Mouse (Mus musculus) heart, adult 10 weeks (tissue): Measurements from ENCODE around the gene Kcnc1. TPM values are rescaled to one million over a fixed set of nuclear protein-coding genes. Genes with fewer than 3 reads are reported as not detected.

ENCODE experiments used
- polyA plus RNA-seq: library from polyadenylated mRNA; stranded (reverse); fragments of 350-450 nt; fragmentation: Illumina TruSeq; extraction: RNeasy Lipid Tissue Mini Kit (QIAGEN cat#74804); gene quantifications from one replicate; pipeline ENCODE4 v1.2.3, GENCODE M21; 2014; ENCODE audit warnings: low read depth, low replicate concordance

Kcnc1 gene
- 0.18 TPM for polyA plus RNA-seq

GRCm38 (mm10) chr7:46396231-46396927, at the start of gene Kcnc1:
Kcnc1 (plus strand) TSS chr7:46396497.

GRCm38 (mm10) chr7:46376172-46377007, 19.9 kb upstream of the Kcnc1 start, which contains the start of gene Myod1:
Myod1 (plus strand) TSS chr7:46376474.

Other genes with a start within 250 kb of the Kcnc1 start
- gene Abcc8, start 216.5 kb upstream of the Kcnc1 start, polyA plus RNA-seq = 43.4 TPM
- gene Ush1c, start 158.0 kb upstream of the Kcnc1 start, polyA plus RNA-seq = 4.4 TPM
- gene Otog, start 155.5 kb upstream of the Kcnc1 start, polyA plus RNA-seq = not detected
- not detected for gene Myod1, start 20.0 kb upstream of the Kcnc1 start, polyA plus RNA-seq
- gene Sergef, start 243.3 kb downstream of the Kcnc1 start, polyA plus RNA-seq = 6.8 TPM